Mouse (Mus musculus): ENCODE results near the gene Kirrel2.

DNA sequence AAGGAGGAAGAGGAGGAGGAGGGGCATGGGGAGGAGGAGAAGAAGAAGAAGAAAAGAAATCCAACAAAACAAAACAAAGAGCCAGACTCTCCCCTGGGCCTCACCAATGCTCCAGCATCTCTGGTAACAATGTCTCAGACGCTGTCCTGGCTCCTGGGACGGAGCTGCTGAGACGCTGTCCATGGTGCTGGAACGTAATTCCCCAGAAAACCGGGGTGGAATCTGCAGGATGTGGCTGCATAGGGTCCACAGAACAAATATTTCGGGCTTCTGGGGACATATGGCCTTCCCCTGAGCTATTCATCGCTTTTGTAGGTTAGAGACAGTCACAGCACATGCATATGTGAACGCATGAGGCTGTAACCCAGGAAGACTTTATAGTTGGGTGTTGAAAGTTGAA is 26.8 kb upstream of the Kirrel2 start:
- TF ChIP-seq MAX (IDR thresholded peaks at IDR 0.05; ENCODE audit: low read depth): no peak
- TF ChIP-seq POLR2A (IDR thresholded peaks at IDR 0.05; ENCODE audit: insufficient read length, low read depth): no peak
- no peak for TF ChIP-seq CEBPB (IDR thresholded peaks at IDR 0.05; ENCODE audit: insufficient read depth, poor library complexity, severe bottlenecking)
- TF ChIP-seq USF1 (IDR thresholded peaks at IDR 0.05; ENCODE audit: low read depth): no peak
- TF ChIP-seq MYOD1 (IDR thresholded peaks at IDR 0.05; ENCODE audit: control insufficient read depth in 1 of 3, insufficient read length in 2 of 3, low read depth in 2 of 3): no peak

All from myocyte (in vitro differentiated cells).